Mouse (Mus musculus): ENCODE measurements around the gene A930017K11Rik.

A930017K11Rik gene

DNA sequence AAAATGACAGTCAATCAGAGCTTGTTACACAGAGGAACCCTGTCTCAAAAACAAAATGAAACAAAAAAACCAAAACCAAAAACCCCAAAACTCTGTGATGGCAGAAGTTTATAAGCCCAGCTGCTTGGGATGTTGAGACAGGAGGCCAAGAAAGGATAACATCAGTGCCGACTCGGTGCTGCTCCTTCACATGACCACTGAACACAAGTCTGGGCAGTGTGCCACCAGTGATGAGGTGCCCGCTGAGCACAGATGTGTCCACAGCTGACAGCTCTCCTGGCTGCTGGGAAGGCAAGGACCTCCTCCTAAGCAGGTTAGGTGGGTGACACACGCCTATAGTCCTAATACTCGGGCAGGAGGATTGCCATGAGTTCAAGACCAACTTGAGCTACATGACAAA lies 30.2 kb downstream of the A930017K11Rik start:
- peak; percentile 36 for DNase-seq

DNA sequence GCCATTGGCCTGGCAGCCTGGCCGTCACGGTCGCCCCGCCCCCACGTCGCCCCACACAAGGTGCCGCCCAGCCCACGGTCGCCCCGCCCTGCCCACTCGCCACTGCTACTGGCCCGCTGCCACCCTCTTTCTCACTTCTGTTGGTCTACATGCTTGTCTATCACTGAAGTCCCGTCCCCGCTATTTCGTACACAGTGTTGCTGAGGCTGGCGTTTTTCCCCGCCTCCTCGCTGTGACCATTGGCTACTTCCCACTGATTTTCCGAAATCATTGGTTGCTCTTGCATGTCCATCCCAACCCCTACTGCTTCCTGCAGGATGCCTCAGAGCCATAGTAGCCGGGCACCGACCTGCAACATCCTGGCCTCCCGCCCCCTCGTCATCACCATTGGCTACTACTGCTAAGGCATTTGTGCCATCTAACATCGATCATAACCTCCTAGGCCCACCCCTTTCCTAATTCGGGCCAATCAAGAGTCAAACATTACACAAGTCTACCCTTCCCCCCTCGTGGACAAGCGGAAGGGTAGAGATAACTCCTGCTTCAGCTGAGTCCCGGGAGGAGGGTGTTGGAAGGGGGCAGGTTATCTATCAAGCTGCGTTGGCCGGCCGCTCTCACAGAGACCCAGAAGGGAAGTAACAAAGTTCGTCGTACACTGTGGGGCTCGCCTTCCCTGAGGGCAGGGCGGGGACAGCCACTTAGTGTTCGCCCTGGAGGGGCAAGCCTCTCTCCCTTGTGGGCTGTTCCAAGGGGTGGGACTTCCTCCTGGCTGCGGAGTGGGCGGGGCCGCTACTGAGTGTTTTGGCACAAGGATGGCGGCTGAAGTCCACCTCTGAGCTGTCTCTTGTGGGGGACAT lies 32.4 kb downstream of the A930017K11Rik start:
- peak; percentile 100 for DNase-seq

DNA sequence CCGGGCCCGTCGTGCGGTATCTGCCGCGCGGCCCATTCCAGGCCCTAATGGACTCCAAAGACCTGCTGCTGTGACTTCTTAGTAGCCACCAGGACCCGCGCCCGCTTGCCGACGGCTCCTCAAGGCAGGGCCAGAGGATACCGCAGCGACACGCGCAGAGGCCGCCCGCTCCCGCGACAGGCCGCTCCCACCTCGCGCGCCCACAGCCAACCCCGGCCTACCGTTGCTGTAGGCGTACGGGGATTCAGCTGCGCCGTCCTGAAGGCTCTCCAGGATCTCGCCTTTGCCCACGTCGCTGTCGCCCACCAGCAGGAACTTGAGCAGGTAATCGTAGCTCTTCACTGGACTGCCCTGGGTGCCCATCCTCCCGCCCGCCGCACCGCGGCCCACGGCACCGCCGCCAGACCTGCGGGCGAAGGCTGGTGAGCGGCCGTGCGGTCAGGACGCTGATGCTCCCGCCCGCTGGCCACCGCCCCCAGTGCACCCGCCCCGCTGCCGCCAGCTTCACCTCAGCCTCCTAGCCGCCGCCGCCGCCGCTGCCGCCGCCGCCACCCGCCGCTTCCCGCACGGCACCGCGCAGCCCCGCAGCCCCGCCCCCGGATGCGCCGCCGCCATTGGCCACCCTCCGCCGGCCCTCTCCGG lies 33.1 kb downstream of the A930017K11Rik start, which contains the start of gene Rab40c:
Gene Rab40c (minus strand): TSS at position 584 of the 642 bp plus-strand sequence.
- DNase-seq: no peak

DNA sequence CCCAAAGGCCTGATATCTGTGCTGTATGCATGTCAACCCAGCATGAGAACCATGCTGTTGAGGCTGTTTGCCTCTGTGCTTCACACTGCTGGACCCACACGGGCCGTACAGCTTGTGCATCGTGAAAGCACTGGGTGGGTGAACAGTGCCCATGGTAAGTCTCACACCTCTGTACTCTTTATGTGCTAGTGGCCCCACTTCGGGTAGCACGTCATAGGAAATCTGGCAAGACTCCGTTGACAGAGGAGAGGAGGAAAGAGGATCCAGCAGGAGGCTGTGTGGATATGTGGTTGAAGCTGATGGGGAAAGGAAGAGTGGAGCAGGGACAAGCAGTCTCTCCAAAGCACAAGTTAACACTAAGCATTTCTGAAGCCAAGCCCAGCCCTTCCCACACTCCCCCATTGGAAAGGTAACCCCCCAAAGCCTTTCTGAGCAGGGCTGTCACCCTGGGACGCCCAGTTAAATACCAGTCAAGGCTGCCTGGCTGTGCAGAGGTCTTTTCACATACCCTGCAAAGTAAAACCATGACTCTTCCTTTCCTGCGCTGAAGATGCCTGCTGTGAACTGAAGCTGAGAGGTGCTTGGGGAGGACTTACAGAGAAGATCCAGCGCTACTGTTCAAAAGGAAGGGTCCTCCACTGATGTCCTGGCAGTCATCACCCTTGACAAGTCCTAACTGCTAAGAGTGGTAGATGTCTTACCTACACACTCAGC lies 34.2 kb downstream of the A930017K11Rik start:
- no peak for DNase-seq

DNA sequence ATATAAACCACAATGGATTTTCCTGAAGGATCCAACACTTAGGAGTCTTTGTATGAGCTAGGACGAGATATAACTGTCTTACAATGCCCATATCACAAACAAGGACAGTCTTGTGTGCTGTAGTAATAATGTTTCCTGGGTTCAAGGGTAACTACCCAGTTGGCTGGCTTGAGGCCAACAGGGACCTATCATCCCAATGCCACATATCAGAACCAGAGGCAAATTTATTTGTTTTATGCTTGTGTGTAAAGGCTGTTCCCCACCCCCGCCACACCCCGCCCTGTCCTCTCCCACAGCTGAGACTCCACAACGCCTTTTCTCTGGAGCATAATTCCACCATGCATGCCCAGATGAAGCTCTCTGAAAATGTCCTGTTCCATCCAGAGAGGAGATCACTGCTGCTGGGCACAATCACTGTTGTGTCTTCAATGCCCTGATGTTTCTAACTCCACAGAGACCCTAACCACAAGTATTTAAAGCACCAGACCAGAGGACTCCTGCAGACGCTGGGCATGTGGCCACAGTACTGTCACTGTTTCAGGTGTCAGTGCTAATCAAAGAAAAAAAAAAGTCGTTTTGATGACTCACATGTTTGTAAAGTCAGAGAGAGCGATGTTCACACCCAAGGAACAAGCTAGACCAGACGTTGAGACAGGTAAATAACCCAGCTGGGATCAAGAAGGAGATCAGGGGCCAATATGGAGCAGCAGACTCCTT lies 35.3 kb downstream of the A930017K11Rik start:
- no peak for DNase-seq

DNA sequence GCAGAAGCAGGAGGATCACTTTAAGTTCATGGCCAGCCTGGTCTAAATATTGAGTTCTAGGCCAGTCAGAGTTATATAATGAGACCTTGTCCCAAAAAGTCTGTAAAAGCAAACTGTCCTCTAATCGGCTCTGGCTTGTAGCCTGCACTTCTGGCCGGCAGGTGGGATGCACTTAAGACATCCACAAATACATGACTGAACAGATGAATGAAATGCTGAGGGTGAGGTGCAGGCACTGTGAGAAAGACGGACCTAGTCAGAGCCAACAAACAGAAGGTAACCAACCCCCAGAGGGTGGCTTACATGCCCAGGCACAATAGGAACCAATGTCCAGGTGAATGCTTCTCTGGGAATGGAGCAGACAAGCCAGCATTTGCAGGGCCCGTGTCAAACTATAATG lies 38.1 kb downstream of the A930017K11Rik start:
- no peak for DNase-seq

DNA sequence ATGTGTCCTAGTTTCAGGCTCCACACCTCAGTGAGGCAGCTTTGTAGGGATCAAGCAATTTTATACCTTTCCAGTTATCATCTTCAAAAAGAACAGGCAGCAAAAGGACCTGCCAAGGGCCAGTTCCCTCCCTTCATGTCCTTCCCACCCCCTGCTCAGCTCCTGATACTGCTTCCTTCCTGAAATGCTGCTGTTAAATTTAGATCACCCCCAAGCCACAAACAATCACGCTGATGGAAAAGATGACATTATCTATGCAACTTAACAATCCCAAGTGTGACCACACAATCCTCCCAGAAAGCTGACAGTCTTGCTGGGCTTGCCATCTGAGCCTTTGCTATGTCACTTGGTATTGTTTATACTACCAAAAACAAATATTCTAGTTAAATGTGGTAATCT lies 38.5 kb downstream of the A930017K11Rik start:
- DNase-seq: no peak

DNA sequence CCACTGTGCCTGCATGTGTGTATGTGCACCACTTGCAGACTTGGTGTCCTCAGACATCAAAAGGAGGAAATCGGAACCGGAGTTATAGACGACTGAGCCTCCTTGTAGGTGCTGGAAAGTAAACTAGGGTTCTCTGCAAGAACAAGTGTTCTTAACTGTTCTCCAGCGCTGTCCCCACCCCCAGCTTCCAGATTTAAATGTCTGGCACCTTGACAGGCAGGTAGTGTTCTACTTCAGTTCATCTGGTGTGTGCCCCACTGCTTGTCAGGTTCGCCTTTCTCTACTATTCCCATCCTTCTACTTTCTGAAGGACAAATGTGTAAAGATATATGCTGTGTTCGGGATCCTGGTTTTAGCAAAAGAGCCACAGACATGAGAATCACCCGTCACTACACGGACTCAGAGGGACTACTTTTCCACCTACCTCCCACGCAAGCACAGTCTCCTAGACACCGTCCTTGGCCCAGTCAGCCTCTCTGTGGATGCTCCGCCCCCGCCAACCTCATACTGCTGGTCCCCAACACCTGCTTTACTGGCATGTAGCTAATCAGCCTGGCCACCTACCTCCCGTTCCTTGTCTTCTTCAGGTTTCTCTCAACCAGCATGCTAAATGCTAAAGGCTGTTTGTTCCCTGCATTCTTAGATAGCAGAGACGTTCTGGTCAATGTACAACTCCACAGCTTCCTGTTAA lies 39.0 kb downstream of the A930017K11Rik start:
- DNase-seq: peak; percentile 50

DNA sequence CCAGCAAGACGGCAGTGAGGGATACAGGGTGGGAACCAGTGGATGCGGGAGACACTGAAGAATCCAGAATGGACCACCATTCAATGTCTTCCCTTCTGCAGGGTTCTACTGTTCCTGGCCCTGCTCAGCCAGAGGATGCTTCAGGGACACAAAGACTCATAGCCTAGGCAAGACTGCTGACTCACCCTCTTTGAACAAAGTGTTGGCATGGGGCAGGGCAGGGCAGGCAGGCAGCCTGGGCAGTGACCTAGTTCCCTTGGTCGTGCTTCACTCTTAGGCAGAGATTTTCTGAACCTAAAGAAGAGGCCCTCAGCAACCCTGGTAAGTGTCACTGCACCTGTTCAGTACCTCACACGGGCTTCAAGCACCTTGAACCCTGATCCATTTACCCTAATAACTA lies 40.5 kb downstream of the A930017K11Rik start:
- DNase-seq: peak; percentile 32

DNA sequence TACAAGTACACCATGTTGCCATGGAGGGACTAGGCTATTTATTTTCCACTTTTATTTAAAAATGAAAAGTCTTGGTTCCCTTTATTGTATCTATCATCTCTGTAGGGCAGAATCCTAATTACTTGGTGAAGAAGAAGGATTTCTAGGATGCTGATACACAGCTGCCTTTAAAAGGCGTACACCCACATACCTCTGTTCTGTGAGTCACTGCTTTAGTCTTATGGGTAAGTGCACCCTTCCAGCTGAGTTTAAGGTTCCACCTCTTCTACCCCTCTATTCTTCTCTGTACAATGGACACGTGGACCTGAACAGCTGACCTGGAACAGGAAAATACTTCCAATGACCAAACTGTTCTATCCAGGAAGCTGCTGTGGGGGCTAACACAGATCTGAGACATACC lies 44.7 kb downstream of the A930017K11Rik start:
- no peak for DNase-seq

DNA sequence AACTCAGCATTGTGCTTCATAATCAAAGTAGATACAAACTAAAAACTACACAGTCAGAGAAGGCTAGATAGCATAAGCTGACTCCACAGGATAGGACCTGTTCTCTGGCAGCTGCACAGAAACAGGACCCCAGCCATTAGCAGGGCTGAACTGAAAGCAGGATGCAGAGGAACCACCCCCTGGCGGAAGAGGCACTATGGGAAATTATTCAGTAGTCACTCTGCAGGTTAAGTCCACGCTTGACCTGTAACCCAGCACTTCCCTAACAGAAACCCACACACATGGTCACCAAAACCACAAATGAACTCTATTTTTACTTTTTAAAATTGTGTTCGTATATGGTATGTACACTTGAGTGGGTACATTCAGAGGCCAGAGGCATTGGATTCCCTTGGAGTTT lies 49.3 kb downstream of the A930017K11Rik start:
- no peak for DNase-seq

DNA sequence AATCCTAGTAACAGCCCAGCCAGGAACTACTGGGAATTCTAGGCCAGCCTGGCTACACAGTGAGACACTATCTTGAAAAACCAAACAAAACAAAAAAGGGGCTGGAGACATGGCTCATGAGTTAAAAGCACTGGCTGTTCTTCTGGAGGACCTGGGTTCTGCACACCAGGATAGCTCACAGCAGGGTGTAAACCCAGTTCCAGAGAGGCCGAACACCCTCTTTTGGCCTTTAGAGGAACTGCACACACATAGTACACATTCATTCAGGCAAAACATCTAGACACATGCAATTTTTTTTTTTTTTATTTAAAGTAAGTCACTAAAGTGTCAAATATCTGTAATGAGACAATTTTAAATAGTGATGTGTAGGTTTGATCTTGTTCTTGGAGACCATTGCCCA lies 52.2 kb downstream of the A930017K11Rik start:
- no peak for DNase-seq

Data from kidney, adult 18-20 months (tissue).